Mouse (Mus musculus) thymus, postnatal 4 days (tissue): ENCODE measurements around the gene Mical3.

Source experiments
- DNase-seq: peaks from one replicate; pipeline ENCODE4 v3.0.0; 2021

Gene Mical3

DNA sequence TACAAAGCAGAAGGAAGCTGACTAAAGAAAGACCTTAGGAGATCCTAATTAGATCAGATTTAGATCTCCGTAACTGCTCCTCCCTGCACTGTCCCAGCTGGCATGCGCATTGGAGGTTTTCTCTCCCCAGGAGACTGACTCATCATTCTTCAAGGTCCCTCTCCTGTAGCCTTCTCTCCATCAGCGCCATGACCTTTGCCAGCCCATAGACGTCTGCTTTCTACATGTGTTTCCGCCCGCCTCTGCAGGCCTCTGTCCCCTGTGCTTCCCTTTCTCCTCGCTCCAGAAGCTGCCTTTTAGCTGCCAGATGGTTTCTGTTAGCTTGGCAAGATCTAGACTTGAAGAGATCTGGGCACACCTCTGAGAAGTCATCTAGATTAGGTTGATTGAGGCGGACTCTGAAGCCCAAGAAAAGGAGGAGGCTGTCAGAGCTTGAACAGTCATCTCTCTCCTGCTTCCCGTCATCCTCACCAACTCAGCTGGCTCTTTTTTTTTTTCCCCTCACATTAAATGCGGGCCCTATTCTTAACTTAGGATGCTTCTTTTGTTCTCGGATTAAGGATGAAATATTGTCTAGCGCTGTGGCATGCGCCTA lies 14.3 kb upstream of the Mical3 start:
- DNase-seq: no peak

DNA sequence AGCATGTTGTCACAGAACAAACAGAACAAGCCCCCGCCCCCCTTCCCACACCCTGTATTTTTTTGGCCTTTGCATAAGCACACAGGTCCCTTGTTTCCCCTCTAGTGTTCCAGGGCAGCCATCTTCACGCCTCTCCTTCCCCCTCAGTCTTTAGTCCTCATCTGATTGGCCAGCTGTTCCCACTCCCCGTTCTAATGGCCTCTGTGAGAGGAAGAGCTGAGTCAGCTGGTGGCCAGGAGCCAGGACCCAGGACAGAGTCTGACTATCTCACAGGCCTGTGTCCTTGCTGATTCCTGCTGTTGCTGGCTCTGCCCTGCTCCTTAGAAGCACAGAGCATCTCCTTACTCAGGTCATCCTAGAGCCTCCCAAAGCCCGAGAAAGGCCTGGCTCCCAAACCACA lies 13.3 kb upstream of the Mical3 start:
- DNase-seq: no peak

DNA sequence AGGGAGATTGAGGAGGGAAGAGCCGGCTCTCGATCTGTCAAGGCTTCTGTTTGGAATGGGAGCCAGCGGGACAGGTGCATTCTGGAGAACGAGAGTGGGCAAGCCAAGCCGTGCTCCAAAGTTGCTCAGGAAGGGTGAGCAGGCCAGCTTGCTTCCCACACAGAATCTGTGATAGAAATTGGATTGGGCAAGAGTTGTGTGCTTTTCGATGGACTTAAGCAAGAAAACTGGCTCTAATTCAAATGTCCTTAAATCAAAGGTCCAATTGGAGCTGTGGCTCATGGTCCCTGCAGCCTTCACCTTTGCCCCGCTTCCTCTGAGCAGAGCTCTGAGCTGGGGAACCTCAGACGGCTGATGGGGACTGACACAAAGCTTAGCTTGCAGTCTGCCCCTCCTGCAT lies 12.6 kb upstream of the Mical3 start:
- DNase-seq: no peak

DNA sequence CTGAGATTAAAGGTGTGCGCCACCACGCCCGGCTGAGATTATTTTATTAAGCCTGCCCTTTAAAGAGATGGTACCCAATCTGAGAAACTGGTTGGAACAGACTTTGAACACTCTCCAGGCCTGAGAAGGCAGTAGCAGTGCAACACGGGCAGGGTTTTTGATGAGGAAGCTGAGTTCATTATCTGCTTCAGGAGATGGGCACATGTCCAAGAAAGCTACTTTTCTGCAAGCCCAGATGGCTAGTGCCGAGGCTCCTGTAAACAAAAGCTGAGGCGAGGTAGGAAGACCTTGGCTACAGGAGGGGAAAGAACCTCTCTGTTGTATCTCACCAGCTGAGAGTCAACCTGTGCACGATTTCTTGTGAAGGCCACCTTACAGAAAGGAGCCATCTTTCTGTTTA lies 11.5 kb upstream of the Mical3 start:
- no peak for DNase-seq

DNA sequence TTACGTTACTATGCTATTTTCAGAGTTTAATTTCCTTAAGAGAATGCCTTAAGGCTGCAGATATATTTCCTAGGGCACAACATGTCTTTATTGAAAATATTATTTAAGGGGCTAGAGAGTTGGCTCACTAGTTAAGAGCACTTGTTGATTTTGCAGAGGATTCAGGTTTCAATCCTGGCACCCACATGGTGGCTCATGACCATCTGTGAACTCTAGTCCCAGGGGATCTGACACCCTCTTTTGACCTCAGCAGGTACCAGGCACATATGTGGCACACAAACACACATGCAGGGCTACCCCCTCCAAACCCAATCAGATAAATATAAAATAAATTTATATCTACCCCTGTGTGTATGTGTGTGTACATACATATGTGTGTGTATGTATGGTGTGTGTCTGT lies 8.5 kb upstream of the Mical3 start:
- no peak for DNase-seq

DNA sequence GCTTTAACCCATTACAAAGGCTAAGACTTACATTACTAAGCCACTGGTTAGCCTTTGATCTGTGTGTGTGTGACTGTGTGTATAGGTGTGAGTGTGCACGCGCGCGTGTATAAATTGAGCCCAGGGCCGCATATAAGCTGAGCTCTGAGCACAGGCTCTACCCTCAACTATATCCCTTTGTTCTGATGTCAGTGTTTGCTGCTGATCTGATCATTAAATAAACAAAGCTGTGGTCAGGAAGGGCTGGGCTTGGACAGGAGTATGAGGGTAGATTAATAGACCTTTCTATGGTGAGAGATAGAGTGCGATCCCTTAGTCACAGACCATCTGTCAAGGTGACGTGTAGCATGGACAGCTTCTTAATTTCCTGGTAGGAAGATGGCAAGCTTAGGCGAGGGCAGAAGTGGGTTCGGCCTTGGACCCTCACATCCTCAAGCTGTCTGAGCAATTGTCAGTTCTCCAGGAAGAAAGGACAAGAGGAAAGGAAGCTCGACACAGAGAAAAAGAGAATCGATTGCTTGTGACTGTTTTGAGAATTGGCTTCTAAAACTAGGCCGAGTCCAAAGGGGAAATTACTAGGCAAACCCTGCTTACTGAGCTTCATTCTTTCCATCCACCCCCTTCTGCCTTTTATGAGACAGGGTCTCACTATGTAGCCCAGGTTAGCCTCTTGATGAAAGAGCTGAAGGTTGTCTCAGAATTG lies 7.7 kb upstream of the Mical3 start:
- no peak for DNase-seq

DNA sequence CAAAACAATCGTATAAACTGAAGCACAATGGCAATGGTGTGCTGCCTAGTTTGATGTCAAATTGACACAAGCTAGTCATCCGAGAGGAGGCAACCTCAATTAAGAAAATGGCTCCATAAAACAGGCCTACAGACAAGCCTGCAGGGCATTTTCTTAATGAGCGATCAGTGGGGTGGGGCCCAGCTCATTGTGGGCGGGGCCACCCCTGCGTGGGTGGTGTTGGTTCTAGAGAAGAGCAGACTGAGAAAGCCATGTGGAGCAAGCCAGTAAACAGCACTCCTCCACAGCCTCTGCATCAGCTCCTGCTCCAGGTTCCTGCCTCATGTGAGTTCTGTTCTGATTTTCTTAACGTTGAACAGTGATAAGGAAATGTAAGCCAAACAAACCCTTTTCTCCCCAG lies 6.4 kb upstream of the Mical3 start:
- no peak for DNase-seq

DNA sequence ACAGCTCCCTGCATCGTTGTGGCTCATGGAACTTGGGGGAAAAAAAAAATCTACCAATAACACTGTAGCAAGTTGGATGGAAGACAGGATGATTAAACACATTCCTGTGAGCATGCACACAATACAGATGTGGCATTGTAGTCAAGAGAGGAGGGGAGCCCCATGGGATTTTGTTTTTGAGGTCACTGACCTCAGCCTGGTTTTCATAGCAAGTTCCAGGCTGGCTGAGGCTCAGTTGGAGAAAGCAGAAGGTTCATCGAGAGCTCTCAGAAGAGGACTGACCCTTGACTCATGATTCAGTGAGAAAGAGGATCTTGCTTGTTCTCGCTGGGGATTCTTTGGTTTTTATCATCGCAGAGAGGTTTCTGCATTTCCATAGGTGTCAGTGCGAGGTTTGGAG lies 4.1 kb upstream of the Mical3 start:
- DNase-seq: no peak

DNA sequence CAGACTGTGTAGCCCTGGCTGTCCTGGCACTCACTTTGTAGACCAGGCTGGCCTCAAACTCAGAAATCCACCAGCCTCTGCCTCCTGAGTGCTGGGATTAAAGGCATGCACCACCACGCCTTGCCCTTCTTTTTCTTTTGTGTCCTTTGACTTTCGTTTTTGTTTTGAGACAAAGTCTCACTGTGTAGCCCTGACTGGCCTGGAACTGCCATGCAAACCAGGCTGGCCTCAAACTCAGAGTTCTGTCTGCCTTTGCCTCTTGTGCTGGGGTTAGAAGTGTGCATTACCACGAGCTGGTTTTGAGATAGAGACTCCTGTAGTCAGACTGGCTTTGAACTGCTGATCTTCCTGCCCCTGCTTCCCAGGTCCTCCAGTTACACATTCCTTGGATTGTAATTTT lies 3.5 kb upstream of the Mical3 start:
- no peak for DNase-seq

DNA sequence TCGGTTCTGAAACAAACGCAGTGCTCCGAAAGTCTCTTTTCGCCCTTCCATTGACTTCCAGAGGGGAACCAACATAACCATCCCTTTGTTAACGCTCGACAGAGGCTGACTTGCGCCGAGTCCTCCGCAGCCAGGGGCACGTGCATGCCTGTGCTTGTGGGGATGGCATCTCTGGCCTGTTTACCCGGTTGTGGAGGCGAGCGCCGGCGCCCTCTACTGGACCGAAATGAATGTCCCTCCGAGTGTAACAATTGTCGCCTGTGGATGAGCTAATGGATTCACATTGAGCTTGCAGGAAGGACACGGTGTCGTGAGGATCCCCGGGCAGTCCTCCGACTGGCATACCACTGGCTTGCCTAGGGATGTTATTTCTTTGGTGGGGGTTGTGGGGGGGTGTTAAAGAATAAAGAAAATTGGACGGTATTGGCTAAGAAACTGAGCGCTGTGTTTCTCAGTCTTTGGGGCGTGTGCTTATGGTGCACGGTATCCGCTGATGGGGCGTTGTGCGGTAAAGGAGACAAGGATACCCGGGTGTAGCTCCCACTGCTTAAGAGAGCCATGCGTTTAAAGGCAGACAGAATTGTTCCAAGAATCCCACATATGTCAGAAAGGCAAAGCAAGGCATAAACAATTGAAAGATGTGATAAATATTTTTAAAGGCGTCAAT lies 627 bp downstream of the Mical3 start:
- DNase-seq: peak; percentile 89

DNA sequence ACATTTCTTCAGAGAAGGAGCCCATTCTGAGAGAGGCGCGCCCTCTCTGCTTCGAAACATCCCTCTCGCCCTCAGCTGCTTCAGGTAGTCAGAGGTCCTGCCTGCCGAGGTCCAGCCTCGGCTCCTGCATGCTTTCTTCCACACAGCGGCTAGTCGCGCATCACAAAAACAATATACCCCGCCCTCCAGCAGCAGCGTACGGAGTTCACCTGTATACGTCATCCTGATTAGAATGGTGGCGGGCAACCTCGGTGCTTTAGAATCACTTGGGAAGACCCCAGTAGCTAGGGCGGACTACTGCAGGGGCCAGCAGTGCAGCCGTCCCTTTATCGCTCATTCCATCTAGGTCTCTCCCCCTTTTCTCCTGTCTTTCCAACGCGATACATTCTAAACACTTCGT lies 1.3 kb downstream of the Mical3 start:
- no peak for DNase-seq

DNA sequence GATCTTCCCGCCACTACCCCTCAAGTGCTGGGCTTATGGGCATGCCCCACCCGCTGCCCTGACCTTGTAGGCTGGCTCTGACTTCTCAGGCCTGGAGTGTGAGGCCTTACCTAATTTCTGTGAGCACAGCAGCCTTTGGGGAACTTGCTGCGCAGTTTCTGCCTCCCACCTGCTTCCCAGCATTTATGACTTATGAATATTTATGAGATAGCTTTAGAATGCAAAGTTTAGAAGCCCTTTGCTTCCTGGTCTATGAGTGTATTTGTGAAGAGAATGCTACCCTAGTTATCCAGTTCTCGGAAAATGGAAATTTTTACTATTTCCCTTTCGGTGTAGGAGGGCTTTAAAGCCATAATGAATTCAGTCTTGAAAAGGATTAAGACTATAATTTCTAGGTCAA lies 2.1 kb downstream of the Mical3 start:
- DNase-seq: no peak

DNA sequence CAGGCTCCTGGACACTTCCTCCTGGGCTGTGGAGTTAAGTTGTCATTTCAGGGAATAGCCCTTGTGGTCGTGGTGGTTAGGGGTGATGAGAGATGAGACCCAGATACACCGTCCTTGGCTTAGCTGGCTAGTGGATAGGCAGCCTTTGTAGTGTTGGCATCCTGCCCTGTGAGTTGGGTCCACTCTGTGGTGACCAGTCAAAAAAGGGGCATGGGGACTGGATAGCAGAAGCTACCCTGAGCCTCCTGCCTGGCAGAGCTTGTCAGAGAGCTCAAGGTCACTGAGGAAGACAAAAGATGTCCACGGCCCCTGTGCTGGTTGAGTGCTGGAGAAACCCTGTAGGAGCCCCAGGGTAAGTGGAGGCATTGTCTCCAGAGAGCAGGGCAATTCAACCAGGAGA lies 3.1 kb downstream of the Mical3 start:
- no peak for DNase-seq

DNA sequence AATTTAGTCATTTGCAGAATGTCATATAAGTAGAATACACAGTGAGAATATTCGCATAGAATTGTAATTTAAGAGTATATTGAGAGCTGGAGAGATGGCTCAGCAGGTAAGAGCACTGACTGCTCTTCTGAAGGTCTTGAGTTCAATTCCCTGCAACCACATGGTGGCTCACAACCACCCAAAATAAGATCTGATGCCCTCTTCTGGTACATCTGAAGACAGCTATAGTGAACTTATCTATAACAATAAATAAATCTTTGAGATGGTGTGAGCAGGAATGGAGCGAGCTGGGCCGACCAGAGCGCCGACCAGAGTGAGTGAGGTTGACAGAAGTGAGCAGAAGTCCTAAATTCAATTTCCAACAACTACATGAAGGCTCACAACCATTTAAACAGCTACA lies 4.6 kb downstream of the Mical3 start:
- no peak for DNase-seq

DNA sequence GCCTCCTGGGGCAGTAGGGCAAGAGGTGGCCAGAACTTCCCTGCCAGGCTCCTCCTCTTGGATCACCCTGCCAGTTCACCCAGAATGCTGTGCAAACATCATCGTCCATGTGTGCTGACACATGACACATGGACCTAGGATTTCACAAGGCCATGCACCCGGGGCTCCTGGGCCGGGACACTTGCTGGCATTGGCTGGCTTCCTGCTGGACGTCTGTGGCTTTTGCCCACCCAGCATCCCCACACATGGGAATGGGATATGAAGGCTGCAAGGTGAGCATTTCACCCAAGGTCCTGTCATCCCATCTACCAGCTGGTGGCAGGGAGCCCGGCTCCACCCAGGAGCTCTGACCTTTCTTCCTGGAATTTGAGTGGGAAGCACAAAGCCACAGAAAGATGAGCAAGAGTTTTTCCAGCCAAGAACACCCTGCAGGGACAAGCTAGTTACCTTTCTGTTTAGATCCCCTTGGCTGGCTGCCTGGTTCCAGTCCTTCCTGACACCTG lies 8.0 kb downstream of the Mical3 start:
- DNase-seq: no peak

DNA sequence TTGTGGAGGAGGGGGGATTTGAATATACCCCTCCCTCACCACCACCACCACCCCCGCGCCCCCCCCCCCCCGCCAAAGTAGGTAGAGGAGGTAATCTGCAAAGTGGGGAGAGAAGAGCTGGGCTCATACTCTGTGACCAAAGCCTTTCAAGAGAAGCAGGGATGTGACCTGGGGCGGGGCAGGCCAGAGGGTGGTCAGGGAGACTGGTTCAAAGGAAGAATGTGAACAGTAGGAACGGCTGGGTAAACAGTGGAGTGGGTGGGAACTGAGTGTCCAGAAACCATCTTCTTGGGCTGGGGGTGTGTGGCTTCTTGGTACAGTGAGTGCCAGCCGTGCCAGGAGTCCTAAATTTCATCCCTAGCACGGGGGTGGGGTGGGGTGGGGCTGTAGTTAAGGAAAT lies 10.0 kb downstream of the Mical3 start:
- no peak for DNase-seq

DNA sequence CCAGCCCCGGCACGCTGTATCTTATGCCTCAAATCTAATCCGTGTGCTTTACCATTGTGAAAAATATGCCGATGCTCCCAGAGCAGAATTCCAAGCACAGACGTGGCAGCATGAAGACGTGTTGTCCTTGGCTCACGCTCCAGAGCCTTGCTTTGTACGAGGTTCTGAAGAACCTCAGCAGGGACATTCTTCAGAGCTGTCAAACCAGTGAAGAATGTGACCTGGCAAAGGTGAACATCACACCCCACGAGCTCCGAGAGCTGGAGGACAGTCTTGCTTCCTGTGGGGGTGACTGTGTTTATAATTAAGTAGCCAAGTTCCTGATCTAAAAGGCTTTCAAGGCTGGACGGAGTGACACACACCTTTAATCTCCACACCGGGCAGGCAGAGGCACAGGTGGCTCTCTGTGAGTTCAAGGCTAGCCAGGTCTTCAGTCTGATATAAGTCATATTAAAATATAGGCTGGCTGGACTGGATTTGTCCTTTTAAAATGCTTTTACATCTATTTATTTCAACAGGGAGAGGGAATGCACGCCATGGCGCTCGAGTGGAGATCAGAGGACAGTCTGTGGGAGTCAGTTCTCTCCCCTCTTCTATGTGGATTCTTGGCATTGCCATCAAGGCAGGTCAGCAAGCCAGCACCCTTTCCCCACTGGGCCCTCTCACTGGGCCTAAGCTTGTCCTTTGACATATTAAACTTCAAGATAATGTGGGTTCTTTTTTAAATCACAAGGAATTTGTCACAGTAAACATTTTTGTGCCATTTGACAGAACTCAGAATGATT lies 12.6 kb downstream of the Mical3 start:
- DNase-seq: no peak

DNA sequence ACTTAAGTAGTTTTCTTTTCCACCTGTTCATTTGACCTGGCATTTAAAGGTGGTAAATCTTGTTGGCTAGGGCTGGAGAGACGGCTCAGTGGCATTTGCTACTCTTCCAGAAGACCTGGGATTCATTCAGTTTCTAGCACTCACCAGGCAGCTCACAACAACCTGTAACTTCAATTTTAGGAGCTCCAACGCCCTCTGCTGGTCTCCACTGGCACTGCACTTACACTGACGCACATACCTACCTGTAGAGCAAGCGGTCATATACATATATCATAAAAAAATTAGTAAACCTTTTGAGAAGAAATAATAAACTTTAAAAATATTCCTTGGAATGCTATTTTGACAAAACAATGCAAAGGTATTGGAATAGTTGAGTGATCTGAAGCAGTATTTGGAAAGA lies 13.7 kb downstream of the Mical3 start:
- DNase-seq: peak; percentile 44

DNA sequence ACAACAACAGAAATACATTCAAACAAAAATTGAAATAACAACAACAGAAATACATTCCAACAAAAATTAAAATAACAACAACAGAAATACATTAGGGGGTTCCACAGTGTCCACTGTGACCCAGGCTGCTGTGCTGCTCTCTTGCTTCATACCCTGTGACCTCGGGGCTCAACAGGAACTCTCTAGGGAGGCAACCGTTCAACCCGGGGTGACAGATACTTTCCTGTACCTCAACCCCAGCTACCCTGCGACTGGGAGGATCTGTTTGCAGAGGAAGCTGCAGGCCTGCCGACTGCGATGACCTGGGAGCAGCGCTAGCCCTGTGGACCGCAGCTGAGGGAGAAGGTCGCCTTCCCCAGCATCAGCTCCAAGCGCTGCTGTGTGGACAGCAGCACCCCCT lies 14.4 kb downstream of the Mical3 start:
- DNase-seq: no peak

DNA sequence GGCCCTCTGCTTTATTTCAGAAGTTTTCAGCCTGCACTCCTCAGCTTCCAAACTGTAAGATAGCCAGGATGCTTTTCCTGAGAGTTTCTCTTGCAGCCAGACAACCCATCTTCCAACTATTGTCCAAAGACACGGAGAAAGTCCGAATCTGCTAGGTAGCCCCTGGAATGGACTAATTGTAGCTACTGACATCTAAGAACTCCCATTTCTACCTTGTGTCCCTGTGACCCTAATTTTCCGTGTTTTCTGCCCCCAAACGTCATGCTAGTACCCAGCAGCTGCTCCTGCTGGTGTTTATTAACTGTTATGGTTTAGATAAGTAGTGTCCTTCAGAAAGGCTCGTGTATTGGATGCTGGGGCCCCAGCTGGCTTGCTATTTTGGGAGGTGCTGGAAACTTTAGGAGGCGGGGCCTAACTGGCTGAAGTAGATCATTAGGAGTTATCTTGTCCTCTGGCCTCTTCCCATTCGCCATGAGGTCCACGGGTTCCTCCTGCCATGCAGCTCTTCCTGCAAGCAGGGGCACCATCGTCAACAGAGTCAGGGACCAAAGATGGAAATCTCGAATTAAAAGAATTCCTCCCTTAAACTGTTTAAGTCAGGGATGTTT lies 19.2 kb downstream of the Mical3 start:
- DNase-seq: no peak

DNA sequence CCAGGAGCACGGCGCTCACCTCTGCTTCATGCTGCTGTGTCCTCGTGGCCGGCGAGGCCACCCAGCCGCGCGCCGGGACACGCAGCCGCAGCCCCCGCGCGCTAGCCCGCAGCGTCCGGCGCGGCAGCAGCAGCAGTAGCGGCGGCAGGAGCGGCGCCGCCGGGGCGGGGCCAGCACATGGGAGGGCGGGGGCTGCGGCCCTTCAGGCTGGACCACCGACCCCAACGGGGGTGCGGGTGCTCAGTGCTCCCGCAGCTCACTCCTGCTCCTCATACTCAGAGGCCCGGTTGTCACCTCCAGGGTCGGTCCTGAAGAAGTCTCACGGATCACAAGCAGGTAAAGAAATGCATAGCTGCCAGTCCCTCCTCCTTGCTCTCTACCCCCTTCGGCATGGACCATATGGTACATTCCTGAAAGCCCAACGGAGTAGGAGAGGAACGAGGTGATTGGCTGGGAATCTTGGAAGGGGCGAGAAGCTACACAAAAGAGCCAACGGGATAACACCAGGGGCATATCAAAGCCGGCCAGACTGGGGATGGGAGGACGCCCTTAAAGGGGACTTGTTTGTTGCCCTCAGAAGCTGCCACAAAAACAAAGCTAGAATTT lies 20.7 kb downstream of the Mical3 start:
- peak; percentile 91 for DNase-seq

DNA sequence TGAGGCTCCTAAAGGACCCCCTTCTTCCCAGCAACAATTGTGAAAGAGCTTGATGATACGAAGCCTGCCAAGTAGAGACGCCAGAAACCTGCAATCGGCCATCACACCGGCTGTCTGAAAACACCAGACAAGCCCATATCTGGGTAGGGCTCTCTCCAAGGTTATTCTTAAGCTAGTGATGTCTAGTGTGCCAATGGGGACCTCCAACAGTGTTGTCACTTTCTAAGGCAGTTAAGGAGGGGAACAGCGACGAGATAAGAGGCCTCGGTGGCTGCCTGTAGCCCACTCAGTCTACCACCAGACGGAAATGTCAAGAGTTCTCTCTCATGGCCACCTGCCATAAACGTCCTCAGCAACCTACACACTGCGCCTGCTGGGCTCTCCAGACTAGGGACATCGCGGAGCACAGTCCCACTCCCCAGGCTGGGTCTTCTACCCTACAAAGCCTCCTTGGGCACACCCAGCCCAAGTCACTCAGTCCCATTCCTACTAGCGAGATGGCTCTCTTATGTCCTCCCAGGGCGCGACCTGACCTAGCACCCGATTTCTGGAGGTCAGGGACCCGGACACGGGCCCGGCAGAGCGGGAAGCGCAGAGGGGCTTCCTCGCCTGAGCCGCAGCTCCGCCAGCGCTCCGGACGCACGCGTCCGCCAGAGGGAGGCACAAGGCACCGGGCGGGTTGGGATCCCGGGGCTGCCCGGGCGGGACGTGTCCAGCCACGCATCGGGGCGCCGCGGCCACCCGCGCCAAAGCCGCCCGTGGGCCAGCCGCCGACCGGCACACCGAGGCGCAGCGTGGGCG lies 21.4 kb downstream of the Mical3 start:
- DNase-seq: peak; percentile 72
